ENCODE assay signal across 19 mouse cellular contexts in genomic region chr13:101592355-101592754, GRCm38 (mm10).
DNase-seq lines count a peak whose midpoint lies in the region; ATAC-seq lines count a peak whose summit lies in the region.
"Had no signal": no experiment of that assay in that cellular context is flagged by ENCODE, and none has a peak within 500 bp of the region (broad histone marks: within the 10 kb centered on the region; RNA-seq: fewer than 3 reads in every experiment).

No protein-coding gene starts in this region.

- H3K36me3 ChIP-seq in midbrain, embryonic 13.5 days, result no peaks in the 10 kb centered on the region
- H3K36me3 ChIP-seq: embryonic facial prominence, embryonic 13.5 days; forebrain, embryonic 12.5 days; heart, embryonic 12.5 days; hindbrain, embryonic 15.5 days had no signal

- ATAC-seq in frontal cortex, adult (ENCODE audit: low TSS enrichment), result peak; percentile 73; the same call in 1 of the 2 replicates
- peak; percentile 36; the same call in 1 of the 2 replicates for ATAC-seq in common myeloid progenitor, adult 5-6 weeks (replicated peaks; ENCODE audit: low read depth, poor library complexity, severe bottlenecking)
- ATAC-seq in megakaryocyte progenitor cell, adult 5-6 weeks (replicated peaks; ENCODE audit: poor library complexity), result peak; percentile 74
- ATAC-seq in midbrain, embryonic 13.5 days, result no peak
- ATAC-seq: activated CD4-positive, CD25-positive, alpha-beta regulatory T cell, adult 4 months; forebrain, postnatal 0 days had no signal

- WGBS in midbrain, embryonic 13.5 days, result 83% methylated on average over 1 of the region's 1 CpGs

- no peak overlapping the region for H3K9ac ChIP-seq in midbrain, embryonic 13.5 days (replicated peaks)
- H3K9ac ChIP-seq: embryonic facial prominence, embryonic 13.5 days; forebrain, embryonic 12.5 days; forebrain, postnatal 0 days; heart, embryonic 12.5 days; hindbrain, embryonic 15.5 days had no signal

- no peak overlapping the region for H3K4me2 ChIP-seq in midbrain, embryonic 13.5 days (replicated peaks)
- H3K4me2 ChIP-seq: embryonic facial prominence, embryonic 13.5 days; forebrain, embryonic 12.5 days; heart, embryonic 12.5 days; hindbrain, embryonic 15.5 days had no signal

- H3K4me3 ChIP-seq in midbrain, embryonic 13.5 days (replicated peaks), result no peak overlapping the region
- H3K4me3 ChIP-seq: embryonic facial prominence, embryonic 13.5 days; forebrain, embryonic 12.5 days; heart, embryonic 12.5 days; hindbrain, embryonic 15.5 days had no signal

- no peaks in the 10 kb centered on the region for H3K4me1 ChIP-seq in midbrain, embryonic 13.5 days (replicated peaks)
- H3K4me1 ChIP-seq: embryonic facial prominence, embryonic 13.5 days; forebrain, embryonic 12.5 days; hindbrain, embryonic 15.5 days had no signal

- H3K27me3 ChIP-seq in midbrain, embryonic 13.5 days, result no peaks in the 10 kb centered on the region
- H3K27me3 ChIP-seq: embryonic facial prominence, embryonic 13.5 days; forebrain, embryonic 12.5 days; heart, embryonic 12.5 days; hindbrain, embryonic 15.5 days had no signal

- no peaks in the 10 kb centered on the region for H3K9me3 ChIP-seq in midbrain, embryonic 13.5 days
- H3K9me3 ChIP-seq: embryonic facial prominence, embryonic 13.5 days; forebrain, embryonic 12.5 days; heart, embryonic 12.5 days; hindbrain, embryonic 15.5 days had no signal

- no peak for DNase-seq in frontal cortex, postnatal 10 days (ENCODE audit: low spot score in 2 of 2)
- no peak for DNase-seq in right cerebral cortex, postnatal 36 days (ENCODE audit: low spot score in 2 of 2)
- no peak for DNase-seq in cerebellum, adult 9-10 months
- DNase-seq: adrenal gland, adult 2 months; adrenal gland, postnatal 25 days; cerebellum, adult 11 months; cerebellum, adult 8-10 months; cerebellum, postnatal 25 days; forebrain, postnatal 0 days; gastrocnemius, postnatal 10 days had no signal

- no peak overlapping the region for H3K27ac ChIP-seq in midbrain, embryonic 13.5 days
- H3K27ac ChIP-seq: embryonic facial prominence, embryonic 13.5 days; forebrain, embryonic 12.5 days; hindbrain, embryonic 15.5 days had no signal
